Mouse (Mus musculus): ENCODE measurements around the gene Hecw2.

Gene Hecw2

GRCm38 (mm10) chr1:53776176-53776905 is 418.6 kb downstream of the Hecw2 start:
- no peak for DNase-seq

- DNase-seq: no peak
Observed at GRCm38 (mm10) chr1:53775545-53775944, 419.4 kb downstream of the Hecw2 start.

- DNase-seq: no peak
Observed at GRCm38 (mm10) chr1:53775036-53775435, 419.9 kb downstream of the Hecw2 start.

GRCm38 (mm10) chr1:53774571-53774970 is 420.4 kb downstream of the Hecw2 start:
- DNase-seq: no peak

GRCm38 (mm10) chr1:53773994-53774393 is 421.0 kb downstream of the Hecw2 start:
- no peak for DNase-seq

GRCm38 (mm10) chr1:53772967-53773366 is 422.0 kb downstream of the Hecw2 start:
- DNase-seq: no peak

- no peak for DNase-seq
Observed at GRCm38 (mm10) chr1:53771476-53771875, 423.5 kb downstream of the Hecw2 start.

- no peak for DNase-seq
Observed at GRCm38 (mm10) chr1:53766112-53766511, 428.9 kb downstream of the Hecw2 start.

GRCm38 (mm10) chr1:53757316-53757715 is 437.7 kb downstream of the Hecw2 start:
- no peak for DNase-seq
